Mouse (Mus musculus) limb, embryonic 13.5 days (tissue): ENCODE data around the gene Zc3hav1. TPM values are rescaled to one million over a fixed set of nuclear protein-coding genes. Genes with fewer than 3 reads are reported as not detected.

Experiments used
- ATAC-seq: fragments of 200-750 bp; cut with Nextera tagmentation; 2 replicates; pipeline ENCODE4 v1.8.0; 2017; ENCODE audit warnings: low read depth, moderate number of reproducible peaks, moderate TSS enrichment; ENCODE audit not compliant: low FRiP score
- H3K27ac ChIP-seq: fragments of 300-500 bp; sonication (generic); 2 replicates; pipeline ENCODE4 v1.5.1; 2015; ENCODE audit warnings: inconsistent platforms, mild to moderate bottlenecking, moderate library complexity
- H3K27me3 ChIP-seq: fragments of 300-500 bp; sonication (generic); 2 replicates; pipeline ENCODE4 v1.6.1; 2015; ENCODE audit warnings: mild to moderate bottlenecking, inconsistent platforms
- H3K36me3 ChIP-seq: fragments of 300-500 bp; sonication (generic); 2 replicates; pipeline ENCODE4 v1.6.1; 2015; ENCODE audit warnings: inconsistent platforms, mild to moderate bottlenecking, moderate library complexity
- H3K4me1 ChIP-seq: fragments of 300-500 bp; sonication (generic); 2 replicates; pipeline ENCODE4 v1.6.1; 2015; ENCODE audit warnings: inconsistent platforms
- H3K4me2 ChIP-seq: fragments of 300-500 bp; sonication (generic); replicated peaks from 2 replicates; pipeline ENCODE4 v1.6.1; 2015; ENCODE audit warnings: inconsistent platforms, mild to moderate bottlenecking, moderate library complexity
- H3K4me3 ChIP-seq: fragments of 300-500 bp; sonication (generic); 2 replicates; pipeline ENCODE4 v1.5.1; 2015; ENCODE audit warnings: moderate library complexity, mild to moderate bottlenecking, inconsistent platforms
- H3K9ac ChIP-seq: fragments of 300-500 bp; sonication (generic); 2 replicates; pipeline ENCODE4 v1.6.1; 2015; ENCODE audit warnings: mild to moderate bottlenecking, inconsistent platforms
- H3K9me3 ChIP-seq: fragments of 300-500 bp; sonication (generic); 2 replicates; pipeline ENCODE4 v1.6.1; 2016; ENCODE audit warnings: inconsistent platforms
- WGBS: fragments of 180-500 bp; shearing (Covaris S2); methylation state at CpG from one replicate; pipeline ENCODE4 v1.1.7; 2015; 5-methylcytosine and 5-hydroxymethylcytosine counted together
- polyA plus RNA-seq: library from polyadenylated mRNA; unstranded; fragments of >200 nt; fragmentation: Nextera tagmentation; extraction: Ambion mirVana; gene quantifications from 2 replicates; pipeline ENCODE4 v1.2.1, GENCODE M21; 2015

Zc3hav1 gene
- polyA plus RNA-seq, 1 experiment from 2014 or later, result 2.9 TPM

GRCm38 (mm10) chr6:38348811-38349453 lies 5.5 kb downstream of the Zc3hav1 start:
- Histone ChIP-seq H3K27ac (no peak overlapping the region), H3K4me1 (0 out of 2 replicates have a peak, but pooled peaks cover 5% of the 10 kb centered on the region), H3K9me3 (no peaks in the 10 kb centered on the region), H3K9ac (no peak overlapping the region), H3K4me3 (no peak overlapping the region), H3K27me3 (peaks cover 40% of the 10 kb centered on the region), H3K36me3 (no peaks in the 10 kb centered on the region), H3K4me2 (no peak overlapping the region)
- no peak for ATAC-seq
- 92% methylated on average over 6 of the region's 6 CpGs for WGBS

DNA sequence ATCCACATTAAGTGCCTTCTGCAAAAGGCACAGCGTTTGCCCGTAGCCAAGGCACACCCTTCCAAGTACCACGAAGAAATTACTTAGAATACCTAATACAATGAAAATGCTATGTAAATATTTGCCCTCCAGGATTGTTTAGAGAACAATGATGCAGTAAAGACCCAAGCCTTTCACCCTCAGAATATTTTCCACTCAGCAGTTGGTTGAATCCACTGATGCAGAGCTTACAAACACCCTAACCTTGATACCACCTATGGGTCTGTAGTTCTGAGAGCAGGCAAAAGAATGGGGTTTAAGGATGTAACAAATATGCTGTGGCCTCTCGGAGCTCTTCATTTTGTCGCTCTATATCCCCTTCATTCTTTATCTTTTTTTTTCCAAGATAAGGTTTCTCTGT lies 6.5 kb downstream of the Zc3hav1 start:
- Histone ChIP-seq H3K4me1 (no peaks in the 10 kb centered on the region), H3K9me3 (no peaks in the 10 kb centered on the region), H3K36me3 (no peaks in the 10 kb centered on the region), H3K9ac (no peak overlapping the region), H3K4me2 (no peak overlapping the region), H3K27ac (no peak overlapping the region), H3K27me3 (peaks cover 29% of the 10 kb centered on the region), H3K4me3 (no peak overlapping the region)
- ATAC-seq, result no peak
- 86% methylated on average over 5 of the region's 5 CpGs for WGBS

GRCm38 (mm10) chr6:38345796-38346195 lies 8.6 kb downstream of the Zc3hav1 start:
- no peak for ATAC-seq
- Histone ChIP-seq H3K4me1 (no peaks in the 10 kb centered on the region), H3K4me3 (no peak overlapping the region), H3K9me3 (no peaks in the 10 kb centered on the region), H3K4me2 (no peak overlapping the region), H3K27ac (no peak overlapping the region), H3K9ac (no peak overlapping the region), H3K27me3 (peaks cover 11% of the 10 kb centered on the region), H3K36me3 (no peaks in the 10 kb centered on the region)
- 47% methylated on average over 7 of the region's 7 CpGs for WGBS

- no peak overlapping the region for H3K27ac ChIP-seq
- no peak overlapping the region for H3K4me3 ChIP-seq
- no peaks in the 10 kb centered on the region for H3K36me3 ChIP-seq
- H3K4me1 ChIP-seq, result no peaks in the 10 kb centered on the region
- H3K9ac ChIP-seq, result no peak overlapping the region
- no peak for ATAC-seq
- no peak overlapping the region for H3K4me2 ChIP-seq
- no peaks in the 10 kb centered on the region for H3K27me3 ChIP-seq
- no peaks in the 10 kb centered on the region for H3K9me3 ChIP-seq
- 84% methylated on average over 7 of the region's 7 CpGs for WGBS
Measured at GRCm38 (mm10) chr6:38344006-38344670, 10.3 kb downstream of the Zc3hav1 start.

DNA sequence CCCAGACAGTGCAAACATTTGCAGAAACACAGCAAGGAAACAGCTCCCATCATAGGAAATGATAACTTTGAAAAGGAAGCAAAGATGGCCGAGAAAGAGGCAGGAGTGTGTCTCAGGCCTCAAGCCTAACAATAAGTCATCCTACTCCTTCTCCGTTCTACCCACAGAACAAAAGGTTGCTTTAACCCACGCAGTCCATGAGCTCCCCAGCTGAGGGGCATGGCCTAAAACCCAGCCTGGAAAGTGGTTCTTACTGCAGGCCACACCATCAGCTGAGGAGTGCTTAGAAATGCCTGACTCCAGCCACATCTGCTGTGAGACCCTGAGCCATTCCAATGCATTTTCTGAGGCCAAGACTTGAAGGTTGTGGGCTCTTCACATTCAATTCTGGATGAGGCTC lies 10.8 kb downstream of the Zc3hav1 start:
- no peak overlapping the region for H3K9ac ChIP-seq
- no peak overlapping the region for H3K4me3 ChIP-seq
- WGBS, result 63% methylated on average over 3 of the region's 3 CpGs
- H3K27ac ChIP-seq, result no peak overlapping the region
- H3K4me2 ChIP-seq, result no peak overlapping the region
- no peaks in the 10 kb centered on the region for H3K9me3 ChIP-seq
- H3K4me1 ChIP-seq, result no peaks in the 10 kb centered on the region
- H3K27me3 ChIP-seq, result no peaks in the 10 kb centered on the region
- no peak for ATAC-seq
- H3K36me3 ChIP-seq, result no peaks in the 10 kb centered on the region

DNA sequence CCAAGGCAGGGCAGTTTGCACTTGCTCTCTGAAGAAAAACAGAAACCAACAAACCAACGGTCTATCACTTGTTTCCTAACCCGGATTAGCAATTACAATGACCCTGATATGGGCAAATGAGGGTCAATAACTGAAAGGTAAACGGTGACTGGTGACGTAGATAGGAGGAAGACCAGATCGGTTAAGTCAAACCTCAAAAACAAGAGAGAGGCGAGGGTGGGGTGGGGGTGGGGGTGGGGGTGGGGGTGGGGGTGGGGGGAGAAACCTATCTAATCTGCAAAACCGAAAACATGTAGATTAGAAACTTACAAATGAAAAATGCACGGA lies 11.8 kb downstream of the Zc3hav1 start:
- Histone ChIP-seq H3K9ac (no peak overlapping the region), H3K27me3 (no peaks in the 10 kb centered on the region), H3K4me1 (no peaks in the 10 kb centered on the region), H3K4me2 (no peak overlapping the region), H3K27ac (no peak overlapping the region), H3K9me3 (no peaks in the 10 kb centered on the region), H3K36me3 (no peaks in the 10 kb centered on the region), H3K4me3 (no peak overlapping the region)
- 61% methylated on average over 8 of the region's 8 CpGs for WGBS
- ATAC-seq, result no peak

- H3K27me3 ChIP-seq, result no peaks in the 10 kb centered on the region
- WGBS, result 51% methylated on average over 11 of the region's 11 CpGs
- H3K4me2 ChIP-seq, result no peak overlapping the region
- no peak overlapping the region for H3K9ac ChIP-seq
- H3K4me3 ChIP-seq, result no peak overlapping the region
- H3K27ac ChIP-seq, result no peak overlapping the region
- ATAC-seq, result no peak
- no peaks in the 10 kb centered on the region for H3K36me3 ChIP-seq
- H3K4me1 ChIP-seq, result no peaks in the 10 kb centered on the region
- no peaks in the 10 kb centered on the region for H3K9me3 ChIP-seq
Measured at GRCm38 (mm10) chr6:38341751-38342665, 12.4 kb downstream of the Zc3hav1 start.

GRCm38 (mm10) chr6:38339078-38339477 lies 15.3 kb downstream of the Zc3hav1 start:
- H3K4me3 ChIP-seq, result no peak overlapping the region
- 72% methylated on average over 2 of the region's 2 CpGs for WGBS
- H3K4me1 ChIP-seq, result no peaks in the 10 kb centered on the region
- H3K27me3 ChIP-seq, result no peaks in the 10 kb centered on the region
- H3K36me3 ChIP-seq, result no peaks in the 10 kb centered on the region
- no peak overlapping the region for H3K9ac ChIP-seq
- no peak overlapping the region for H3K27ac ChIP-seq
- ATAC-seq, result no peak
- no peak overlapping the region for H3K4me2 ChIP-seq
- no peaks in the 10 kb centered on the region for H3K9me3 ChIP-seq

GRCm38 (mm10) chr6:38337951-38338350 lies 16.5 kb downstream of the Zc3hav1 start:
- no peaks in the 10 kb centered on the region for H3K36me3 ChIP-seq
- no peak overlapping the region for H3K4me2 ChIP-seq
- H3K9ac ChIP-seq, result no peak overlapping the region
- ATAC-seq, result no peak
- H3K4me3 ChIP-seq, result no peak overlapping the region
- no peaks in the 10 kb centered on the region for H3K9me3 ChIP-seq
- no peaks in the 10 kb centered on the region for H3K27me3 ChIP-seq
- WGBS, result 80% methylated on average over 6 of the region's 6 CpGs
- H3K27ac ChIP-seq, result no peak overlapping the region
- H3K4me1 ChIP-seq, result no peaks in the 10 kb centered on the region

- no peaks in the 10 kb centered on the region for H3K4me1 ChIP-seq
- no peak for ATAC-seq
- no peaks in the 10 kb centered on the region for H3K27me3 ChIP-seq
- WGBS, result 86% methylated on average over 4 of the region's 4 CpGs
- no peaks in the 10 kb centered on the region for H3K36me3 ChIP-seq
- no peak overlapping the region for H3K27ac ChIP-seq
- no peaks in the 10 kb centered on the region for H3K9me3 ChIP-seq
- H3K9ac ChIP-seq, result no peak overlapping the region
- H3K4me3 ChIP-seq, result no peak overlapping the region
- H3K4me2 ChIP-seq, result no peak overlapping the region
Measured at GRCm38 (mm10) chr6:38337166-38337705, 17.2 kb downstream of the Zc3hav1 start.

DNA sequence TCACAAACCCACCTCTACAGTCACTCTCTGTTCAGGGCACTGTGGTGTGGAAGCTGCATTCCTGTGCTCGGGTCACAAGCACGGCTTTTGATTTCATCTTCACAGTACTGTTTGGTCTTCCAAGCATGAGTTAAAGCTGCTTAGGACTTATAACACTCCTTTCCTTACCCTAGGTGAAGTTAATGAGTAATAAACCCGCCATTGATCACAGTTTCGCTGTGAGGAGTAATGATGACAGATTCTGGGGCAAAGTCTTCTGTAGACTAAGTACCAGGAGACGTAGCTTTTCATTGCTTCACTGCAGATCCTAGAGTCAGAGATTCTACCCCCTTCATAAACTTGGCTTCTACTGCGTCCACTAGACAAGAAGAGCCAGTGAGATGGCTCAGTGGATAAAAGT lies 19.1 kb downstream of the Zc3hav1 start:
- H3K27me3 ChIP-seq, result no peaks in the 10 kb centered on the region
- no peak for ATAC-seq
- no peak overlapping the region for H3K9ac ChIP-seq
- H3K27ac ChIP-seq, result no peak overlapping the region
- 72% methylated on average over 6 of the region's 6 CpGs for WGBS
- no peak overlapping the region for H3K4me3 ChIP-seq
- H3K36me3 ChIP-seq, result no peaks in the 10 kb centered on the region
- no peak overlapping the region for H3K4me2 ChIP-seq
- H3K4me1 ChIP-seq, result no peaks in the 10 kb centered on the region
- H3K9me3 ChIP-seq, result no peaks in the 10 kb centered on the region

GRCm38 (mm10) chr6:38326596-38326995 lies 27.8 kb downstream of the Zc3hav1 start:
- no peak; the same call in 1 of the 2 replicates for ATAC-seq
- no peaks in the 10 kb centered on the region for H3K9me3 ChIP-seq
- no peak overlapping the region for H3K4me3 ChIP-seq
- H3K36me3 ChIP-seq, result no peaks in the 10 kb centered on the region
- H3K4me1 ChIP-seq, result no peaks in the 10 kb centered on the region
- H3K9ac ChIP-seq, result no peak overlapping the region
- WGBS, result 25% methylated on average over 4 of the region's 4 CpGs
- H3K27me3 ChIP-seq, result no peaks in the 10 kb centered on the region
- H3K4me2 ChIP-seq, result no peak overlapping the region
- H3K27ac ChIP-seq, result no peak overlapping the region
